Mouse (Mus musculus): ENCODE measurements around the gene Fbxo5.

Fbxo5 gene

DNA sequence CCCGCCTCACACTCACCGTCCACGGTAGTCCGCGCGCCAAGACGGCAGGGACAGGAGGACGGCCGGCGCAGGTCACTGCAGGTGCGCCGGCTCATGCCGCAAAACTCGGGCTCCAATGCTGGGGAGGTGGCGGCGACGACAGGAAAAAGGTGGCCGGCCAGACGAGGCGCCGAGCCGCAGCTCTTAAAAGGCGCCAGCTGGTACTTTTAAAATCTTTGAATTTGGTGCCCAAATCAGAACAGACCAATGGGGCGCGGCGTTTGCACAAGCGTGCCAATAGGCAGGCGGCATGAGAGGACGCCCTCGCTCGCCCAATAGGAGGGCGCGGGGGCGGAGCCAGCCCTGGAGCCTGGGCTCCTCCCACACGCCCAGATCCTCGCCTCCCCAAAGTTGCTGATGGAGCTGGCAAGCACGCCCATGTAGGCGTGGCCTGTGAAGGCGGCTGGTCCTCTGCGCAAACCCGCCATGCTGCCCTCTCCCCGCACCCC is at the start of gene Fbxo5:
Fbxo5 (minus strand) TSS at position 358 of the 488 bp plus-strand sequence.
- peak; percentile 99 for DNase-seq (ENCODE audit: low spot score)

DNA sequence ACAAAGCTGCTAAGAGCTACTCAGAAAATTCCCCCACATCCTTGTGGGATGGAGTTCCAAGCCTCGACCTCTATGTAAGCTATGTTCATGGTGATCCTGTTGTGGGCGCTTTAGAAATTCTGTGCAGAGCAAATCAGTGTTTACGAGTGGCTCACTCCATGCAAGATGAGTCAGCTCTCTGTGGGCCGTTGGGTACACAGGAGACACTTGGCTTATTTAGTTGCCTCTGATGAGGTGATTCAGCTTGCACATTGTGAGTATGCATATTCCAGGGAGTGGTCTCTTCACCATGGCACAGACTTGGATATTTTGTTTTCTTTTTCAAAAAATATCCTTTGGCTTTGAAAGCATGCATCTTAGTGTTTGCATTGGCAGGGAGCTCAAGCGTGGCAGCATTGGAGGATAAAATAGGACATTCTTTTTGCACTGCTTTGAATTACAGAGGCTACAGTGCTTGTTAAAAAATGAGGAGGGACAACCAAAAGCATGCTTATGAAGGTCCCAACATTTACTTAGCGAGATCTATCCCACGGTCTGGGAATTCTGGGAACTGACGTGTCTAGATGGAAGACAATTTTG is 48.0 kb upstream of the Fbxo5 start:
- no peak for DNase-seq (ENCODE audit: low spot score)

DNA sequence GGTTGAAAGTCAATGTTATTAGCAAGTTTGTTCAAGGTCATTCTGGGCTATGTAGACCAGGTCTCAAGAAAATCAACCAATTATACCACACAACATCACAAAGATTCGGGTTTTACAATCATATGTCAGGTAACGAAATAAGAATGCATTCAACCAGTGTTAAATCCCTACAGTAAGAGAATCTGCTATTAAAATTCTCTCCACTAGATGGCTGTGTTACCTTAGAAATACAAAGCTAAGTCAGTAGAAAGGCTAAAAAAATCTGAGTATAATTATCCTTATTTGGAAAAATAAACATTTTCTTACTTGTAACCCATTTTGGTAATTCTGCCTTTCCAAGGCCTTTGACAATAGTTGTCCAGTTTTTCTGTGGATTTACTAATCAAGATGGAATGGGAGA is 41.5 kb upstream of the Fbxo5 start:
- DNase-seq (ENCODE audit: low spot score), result no peak

DNA sequence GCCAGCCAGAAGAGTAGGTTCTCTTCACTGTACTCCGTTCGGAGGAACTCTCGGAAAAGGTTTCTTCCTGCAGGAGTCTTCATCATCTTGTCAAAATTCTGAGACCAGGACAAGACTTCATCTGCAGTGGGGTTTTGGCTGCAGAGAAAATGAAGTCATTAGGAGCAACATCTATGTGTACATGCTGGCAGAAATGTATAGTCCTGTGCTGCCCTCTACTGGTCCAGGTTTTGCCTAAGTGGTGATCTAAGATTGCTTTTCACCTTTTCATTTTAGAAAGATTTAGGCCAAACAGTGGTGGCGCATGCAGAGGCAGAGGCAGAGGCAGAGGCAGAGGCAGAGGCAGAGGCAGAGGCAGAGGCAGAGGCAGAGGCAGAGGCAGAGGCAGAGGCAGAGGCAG is 36.0 kb upstream of the Fbxo5 start:
- peak; percentile 63 for DNase-seq (ENCODE audit: low spot score)

DNA sequence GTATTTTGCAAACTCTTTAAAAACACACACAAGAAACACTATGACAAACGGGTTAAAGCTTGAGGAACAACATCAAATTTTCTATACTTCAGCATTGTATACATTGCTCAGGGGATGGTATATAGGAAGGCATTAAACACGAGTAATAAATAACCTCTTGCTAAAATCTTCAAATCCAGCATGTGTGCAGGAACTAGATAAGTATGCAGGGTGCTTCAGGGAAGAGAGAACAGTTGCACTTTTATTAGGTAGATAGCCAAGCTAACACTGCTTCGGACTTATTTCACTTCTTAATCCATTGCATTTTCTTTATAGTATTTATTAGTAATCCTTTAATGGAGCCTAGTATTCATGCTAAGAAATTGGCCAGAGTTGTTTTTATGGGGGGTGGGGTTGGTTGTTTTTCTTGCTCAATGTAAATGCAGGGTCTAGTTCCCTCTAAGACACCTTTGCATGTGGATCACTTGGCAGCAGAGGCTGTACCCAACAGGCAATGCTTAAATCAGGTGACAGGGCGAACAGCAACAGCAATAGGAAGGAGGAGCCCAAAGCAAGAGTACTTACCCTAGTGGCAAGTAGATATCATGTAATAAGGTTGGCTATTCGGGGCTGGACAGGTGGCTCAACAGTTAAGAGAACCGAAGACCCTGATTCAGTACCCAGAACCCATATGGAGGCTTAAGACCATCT is 21.1 kb upstream of the Fbxo5 start:
- no peak for DNase-seq (ENCODE audit: low spot score)

DNA sequence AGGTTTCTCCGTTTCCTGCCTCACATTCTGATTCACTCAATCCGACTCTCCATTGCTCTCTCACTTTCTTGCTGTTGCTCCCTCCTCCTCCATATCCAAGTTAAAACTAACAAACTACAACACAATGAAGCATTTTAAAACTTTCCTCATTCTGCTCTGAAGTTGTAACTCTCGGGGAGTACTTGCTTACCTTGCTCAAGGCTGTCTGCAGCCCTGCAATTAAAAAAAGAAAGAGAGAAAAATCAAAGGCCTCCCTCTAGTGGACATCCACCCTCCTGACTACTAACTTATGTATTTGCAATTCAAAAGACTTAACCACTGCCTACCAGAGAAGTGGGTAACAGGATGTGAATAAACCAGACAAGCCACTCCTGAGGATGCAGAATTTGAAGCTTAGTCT is 19.4 kb upstream of the Fbxo5 start:
- DNase-seq (ENCODE audit: low spot score), result no peak

DNA sequence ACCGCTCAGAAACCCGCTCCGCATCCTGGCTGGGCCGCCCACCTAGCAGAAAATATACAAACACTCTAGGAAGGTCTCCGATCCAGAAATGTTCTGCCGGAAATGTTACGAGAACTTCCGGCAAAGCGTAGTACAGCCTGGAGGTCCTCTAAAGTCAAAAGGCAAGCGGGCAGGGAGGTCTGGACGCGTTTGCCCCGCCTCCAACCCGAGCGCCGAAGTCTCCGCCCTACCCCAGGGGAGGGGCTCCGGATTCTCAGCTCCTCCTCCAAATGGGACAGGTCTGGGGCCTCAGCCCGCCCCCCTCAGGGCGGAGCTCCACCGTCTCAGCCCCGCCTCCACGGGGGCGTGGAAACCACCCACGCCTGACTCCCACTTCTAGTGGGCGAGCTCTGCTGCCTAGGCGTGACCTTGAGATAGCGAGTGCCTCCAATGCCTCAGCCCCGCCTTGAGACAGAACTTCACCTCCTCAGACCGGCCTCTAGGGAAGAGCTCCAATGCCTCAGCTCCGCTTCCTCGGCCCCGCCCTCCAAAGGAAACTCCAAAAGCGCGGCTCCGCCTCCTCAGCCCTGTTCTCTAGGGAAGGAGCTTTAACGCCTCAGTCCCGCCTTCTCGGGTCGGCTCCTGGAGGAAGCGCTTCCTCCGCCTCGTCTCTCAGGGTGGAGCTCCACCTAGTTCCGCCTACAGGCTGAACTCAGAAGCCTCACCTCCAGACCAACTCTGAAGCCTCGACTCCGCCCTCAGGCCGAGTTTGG is 18.5 kb upstream of the Fbxo5 start, which contains the start of gene Mtrf1l:
Mtrf1l (minus strand) TSS at position 171 of the 752 bp plus-strand sequence.
- DNase-seq (ENCODE audit: low spot score), result peak; percentile 99

DNA sequence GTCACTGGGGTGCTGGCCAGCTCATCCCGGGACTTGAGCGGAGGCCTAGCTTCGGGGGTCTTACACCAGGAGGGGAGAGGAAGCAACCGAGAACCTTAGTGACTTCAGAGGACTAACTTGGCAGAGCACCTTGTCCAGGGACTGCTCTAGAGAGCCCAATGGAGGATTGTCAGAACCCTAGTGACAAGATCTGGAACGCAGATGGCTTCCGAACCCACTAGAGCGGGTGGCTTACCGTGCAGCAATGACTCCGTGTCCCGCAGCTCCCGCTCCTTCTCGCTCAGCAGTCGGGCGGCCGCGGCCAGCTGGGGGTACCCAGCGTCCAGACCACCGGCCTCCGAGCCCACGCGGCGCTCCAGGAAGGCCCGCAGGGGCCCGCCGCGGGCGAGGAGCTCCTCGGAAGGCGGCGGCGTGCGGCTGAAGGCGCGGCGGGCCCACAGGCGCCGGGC is 17.9 kb upstream of the Fbxo5 start:
- no peak for DNase-seq (ENCODE audit: low spot score)

DNA sequence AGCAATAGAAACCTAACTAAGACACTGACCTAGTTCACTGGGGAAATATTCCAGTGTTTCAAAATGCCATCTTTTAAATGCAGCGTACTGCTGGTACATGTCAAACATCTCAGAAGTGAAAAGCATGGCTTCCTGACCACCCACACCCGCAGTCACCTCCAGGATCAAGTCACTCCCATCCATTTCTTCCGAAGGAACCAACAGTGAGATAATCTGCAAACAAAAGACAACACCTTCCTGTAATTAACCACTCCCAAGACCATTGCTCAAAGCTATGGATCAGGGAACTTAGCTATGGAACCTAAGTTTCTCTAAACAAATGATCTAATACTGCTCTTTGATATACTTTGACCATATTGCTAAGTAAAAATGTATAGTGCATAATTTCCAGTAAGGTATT is 13.4 kb upstream of the Fbxo5 start:
- DNase-seq (ENCODE audit: low spot score), result no peak

DNA sequence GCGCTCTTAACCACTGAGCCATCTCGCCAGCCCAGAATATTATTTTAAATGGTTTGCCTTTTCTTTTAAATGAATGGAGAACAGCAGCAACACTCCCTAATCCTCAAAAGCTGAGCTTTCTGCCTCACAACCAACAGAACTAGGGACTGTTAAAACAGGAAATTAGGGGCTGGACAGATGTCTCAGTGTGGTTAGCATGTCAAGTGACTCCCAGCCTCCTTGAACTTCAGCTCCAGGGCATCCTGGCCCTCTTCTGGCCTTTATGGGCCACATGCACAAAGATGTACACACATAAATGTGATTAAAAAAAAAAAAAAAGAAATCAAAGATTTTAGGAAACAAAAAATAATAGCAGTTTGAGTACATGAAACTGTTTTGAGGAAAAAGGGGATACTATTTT is 10.6 kb upstream of the Fbxo5 start:
- DNase-seq (ENCODE audit: low spot score), result no peak

DNA sequence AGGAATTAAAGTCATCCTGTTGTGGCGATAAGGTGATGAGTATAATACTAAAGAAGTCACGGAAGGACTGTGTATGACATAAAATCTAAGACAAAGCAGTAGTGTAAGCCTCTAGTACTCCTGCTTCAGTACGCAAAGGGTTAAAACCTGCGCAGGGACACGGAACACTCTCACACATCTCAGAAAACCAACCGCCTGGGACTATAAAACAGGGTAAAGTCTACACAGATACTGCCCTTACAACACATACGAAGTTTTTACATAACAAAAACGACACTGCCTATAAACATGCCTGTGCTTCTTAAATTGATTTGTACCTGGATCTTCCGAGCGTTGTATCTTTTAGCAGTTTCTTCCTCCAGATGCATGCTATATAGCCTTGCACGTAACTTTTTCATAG is 8.3 kb upstream of the Fbxo5 start:
- no peak for DNase-seq (ENCODE audit: low spot score)

DNA sequence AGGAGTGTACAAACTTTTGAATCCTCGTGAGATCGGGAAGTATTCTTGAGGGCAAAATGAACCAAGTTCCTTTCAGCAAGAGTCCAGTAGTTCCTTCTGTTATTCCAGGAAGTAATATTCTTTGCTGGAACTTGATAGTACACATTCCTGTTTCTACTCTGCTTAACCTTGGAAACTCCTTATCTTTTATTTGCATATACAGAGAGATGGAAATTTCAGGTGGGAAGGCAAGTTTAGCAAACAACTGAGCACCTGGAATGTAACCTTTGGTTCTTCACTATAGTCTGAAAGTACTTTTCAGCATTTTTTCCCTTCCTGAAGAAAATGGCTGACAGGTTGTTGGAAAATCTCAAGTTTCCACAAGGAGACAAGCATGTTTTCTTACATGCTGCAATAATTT is 2.3 kb upstream of the Fbxo5 start:
- DNase-seq (ENCODE audit: low spot score), result no peak

DNA sequence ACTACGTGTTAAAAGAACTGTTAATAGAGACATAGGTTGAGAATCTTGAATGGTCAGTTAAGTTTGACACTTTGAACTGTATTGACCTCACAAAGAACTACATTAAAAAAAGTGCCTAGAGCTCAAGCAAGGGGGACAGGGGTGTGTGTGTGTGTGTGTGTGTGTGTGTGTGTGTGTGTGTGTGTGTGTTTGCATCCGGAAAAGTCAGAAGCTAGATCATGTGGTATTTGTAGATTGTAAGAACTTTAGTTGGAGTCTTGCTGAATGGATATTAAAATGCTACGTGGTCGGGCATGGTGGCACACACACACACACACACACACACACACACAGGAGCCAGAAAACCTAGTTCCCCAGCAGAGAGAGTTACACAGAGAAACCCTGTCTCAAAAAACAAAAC is 1.6 kb upstream of the Fbxo5 start:
- DNase-seq (ENCODE audit: low spot score), result no peak

DNA sequence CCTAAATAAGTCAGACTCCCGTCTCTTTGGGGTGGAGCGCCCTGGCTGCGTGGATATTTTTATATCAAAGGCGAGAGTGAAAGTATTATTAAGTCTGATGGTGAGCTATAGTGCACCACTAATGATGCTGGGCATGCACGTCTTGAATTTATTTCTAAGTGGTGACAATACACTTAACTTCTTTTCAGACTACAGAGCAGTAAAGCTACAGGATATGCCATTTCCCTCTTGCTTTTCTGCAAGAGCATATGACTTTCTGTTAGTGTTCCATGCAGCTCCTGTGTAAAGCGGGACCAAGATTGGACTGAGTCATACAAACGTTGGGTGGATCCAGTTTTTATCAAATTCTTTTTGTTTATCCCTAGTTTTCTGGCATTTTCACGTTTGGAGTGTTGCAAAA is 1.0 kb upstream of the Fbxo5 start:
- no peak for DNase-seq (ENCODE audit: low spot score)

DNA sequence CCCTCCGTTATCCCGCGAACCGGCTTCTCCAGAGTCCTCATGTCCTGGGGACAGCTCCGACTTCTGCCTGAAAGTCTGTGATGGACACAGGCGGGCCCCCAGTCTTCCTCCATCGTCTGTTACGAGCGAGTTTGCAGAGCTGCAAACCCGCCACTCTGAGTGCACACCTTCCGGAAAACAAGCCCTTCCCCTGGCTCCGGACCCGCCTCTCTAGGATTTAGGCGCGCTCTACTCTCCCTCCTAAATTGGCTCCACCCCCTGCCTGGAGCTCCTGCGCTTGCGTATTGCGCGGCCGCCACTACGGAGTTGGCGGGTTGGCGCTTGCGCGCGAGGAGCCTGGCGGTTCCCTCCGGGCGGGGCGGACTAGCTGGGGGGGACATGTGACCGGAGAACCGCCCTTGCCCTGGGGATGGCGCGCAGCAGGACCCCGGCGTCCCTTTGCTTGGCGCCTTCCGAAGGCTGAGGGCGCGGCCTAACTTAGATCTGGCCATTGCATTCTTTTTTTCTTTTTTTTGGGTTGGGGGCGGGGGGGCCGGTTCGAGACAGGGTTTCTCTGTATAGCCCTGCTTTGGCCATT is 419 bp upstream of the Fbxo5 start:
- DNase-seq (ENCODE audit: low spot score), result peak; percentile 96

DNA sequence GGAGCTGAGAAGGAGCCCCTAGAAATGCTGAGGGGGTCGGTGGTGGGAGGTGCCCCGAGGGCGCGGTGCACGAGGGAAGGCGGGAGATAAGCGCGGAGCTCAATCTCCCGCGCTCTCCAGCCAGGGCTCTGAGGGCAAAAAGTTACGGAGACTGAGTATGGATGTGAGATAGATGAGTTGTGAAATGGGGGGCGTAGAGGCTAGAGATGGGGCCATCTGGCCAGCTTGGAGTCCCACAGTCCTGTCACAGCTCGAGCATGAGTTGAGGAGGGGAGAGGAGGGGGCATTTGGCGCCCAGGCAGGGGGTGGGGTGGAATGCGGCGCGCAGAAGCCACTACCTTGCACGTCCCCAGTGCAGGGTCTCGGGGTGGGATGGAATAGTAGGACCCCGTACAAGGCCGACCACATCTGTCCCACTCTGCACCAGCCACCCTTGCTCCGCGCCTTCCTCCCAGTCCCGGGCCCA is 676 bp downstream of the Fbxo5 start:
- DNase-seq (ENCODE audit: low spot score), result peak; percentile 48

DNA sequence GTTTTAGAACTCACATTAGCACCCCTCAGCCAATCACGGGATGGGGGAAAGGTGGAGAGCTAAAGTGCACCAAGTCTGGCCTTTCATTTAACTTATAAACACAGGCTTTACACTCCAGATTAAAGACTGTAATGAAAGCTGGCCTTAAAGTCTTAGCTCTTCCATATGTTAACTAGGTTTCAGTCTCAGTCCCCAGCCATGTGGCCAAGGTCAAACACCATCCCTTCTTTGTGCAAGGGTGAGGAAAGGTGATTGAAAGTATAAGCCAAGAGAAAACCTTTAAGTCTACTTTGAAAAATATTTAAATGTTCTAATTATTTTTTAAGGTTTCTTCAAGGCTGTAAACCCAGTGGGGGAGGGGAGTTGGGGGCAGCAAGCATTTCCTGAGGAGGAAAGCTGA is 1.7 kb downstream of the Fbxo5 start:
- no peak for DNase-seq (ENCODE audit: low spot score)

DNA sequence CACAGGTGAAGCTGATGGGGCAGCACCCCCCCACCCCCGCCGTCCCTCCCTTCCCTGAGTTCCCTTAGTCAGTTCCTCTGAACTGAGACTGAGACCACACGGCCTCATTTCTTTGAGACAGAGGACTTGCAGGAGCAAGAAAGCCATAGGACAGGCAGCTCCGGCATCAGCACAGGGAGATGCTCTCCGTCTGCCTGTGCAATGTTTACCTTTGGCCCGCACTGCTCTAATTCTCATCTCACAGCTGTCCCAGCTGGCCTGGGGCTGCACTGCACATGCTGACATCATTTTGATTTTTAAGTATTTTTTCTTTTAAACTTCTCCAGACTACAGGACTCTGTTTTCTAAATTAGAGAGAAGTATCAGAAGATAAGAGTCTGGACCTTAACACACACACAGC is 2.5 kb downstream of the Fbxo5 start:
- no peak for DNase-seq (ENCODE audit: low spot score)

DNA sequence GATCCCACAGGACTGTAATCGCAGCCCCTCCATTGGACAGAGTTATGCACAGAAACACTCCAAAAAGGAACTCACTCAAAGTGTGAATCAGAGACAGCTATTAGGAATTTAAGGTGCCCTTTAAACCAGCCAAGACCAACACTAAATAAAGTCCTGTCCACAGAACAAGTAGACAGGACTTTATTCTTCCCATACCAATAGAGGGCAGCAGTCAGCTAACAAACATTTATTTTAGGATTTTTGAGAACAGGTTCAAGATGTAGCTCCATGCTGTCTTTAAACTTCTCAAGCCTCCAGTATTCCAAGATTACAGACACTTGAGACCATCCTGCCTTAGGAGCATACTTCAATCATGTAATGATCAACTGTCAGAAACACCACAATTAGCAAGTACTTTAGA is 4.9 kb downstream of the Fbxo5 start:
- DNase-seq (ENCODE audit: low spot score), result no peak

DNA sequence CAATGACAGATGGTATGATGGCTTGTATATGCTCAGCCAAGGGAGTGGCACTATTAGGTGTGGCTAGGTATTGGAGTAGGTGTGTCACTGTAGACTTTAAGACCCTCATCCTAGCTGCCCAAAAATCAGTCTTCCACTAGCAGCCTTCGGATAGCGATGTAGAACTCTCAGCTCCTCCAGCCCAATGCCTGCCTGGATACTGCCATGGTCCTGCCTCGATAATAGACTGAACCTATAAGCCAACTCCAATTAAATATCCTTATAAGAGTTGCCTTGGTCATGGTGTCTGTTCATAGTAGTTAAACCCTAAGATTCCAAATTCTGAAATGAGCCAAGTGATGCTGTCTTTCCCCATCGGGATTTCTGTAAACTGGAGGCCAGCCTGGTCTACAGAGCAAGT is 7.3 kb downstream of the Fbxo5 start:
- no peak for DNase-seq (ENCODE audit: low spot score)

DNA sequence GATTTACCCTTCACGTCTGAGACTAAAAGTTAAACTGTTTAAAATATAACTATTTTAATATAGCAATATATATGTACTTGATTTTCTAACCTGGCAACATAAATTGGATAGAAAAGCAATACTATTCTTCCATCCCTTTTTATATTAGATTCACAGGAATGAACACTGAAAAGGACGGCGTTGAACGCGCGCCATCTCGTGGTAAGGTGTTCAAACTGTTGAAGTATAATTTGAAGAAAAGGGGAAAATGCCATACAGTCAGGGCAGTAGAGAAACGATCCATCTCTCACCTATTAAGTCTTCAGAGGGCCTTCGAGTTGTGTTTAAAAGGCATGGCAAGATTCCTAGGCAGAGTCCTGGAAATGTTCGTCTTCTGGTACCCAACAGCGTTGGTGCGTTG is 14.7 kb downstream of the Fbxo5 start:
- DNase-seq (ENCODE audit: low spot score), result peak; percentile 77

DNA sequence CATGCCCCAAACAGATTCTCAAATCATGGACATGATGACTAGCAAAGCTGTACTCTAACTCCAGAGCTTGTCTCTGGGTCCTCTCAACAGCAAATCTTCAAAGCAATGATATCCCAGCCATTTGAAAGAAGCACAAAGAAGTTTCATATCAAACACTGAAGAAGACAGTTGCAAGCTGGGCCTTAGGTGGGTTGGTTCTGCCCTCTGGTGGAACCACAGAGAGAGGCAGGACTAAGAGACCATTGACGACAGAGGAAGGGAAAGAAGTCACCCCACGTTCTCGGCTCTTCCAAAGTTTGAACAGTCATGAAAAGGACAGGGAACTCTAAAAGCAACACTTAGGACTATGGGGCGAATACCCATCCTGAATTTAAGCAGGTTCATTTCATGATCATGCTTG is 18.5 kb downstream of the Fbxo5 start:
- no peak for DNase-seq (ENCODE audit: low spot score)

Data from testis, postnatal 10 days (tissue).